Mouse (Mus musculus) gastrocnemius, adult 2 months (tissue): ENCODE data around the gene Sun1. TPM values are rescaled to one million over a fixed set of nuclear protein-coding genes. Genes with fewer than 3 reads are reported as not detected.

ENCODE experiments used
- DNase-seq: peaks from one replicate; pipeline ENCODE4 v3.0.0; 2022
- H3K27ac ChIP-seq: fragments of 200-600 bp; 2 replicates; pipeline ENCODE4 v1.8.1; 2022; ENCODE audit warnings: mild to moderate bottlenecking
- H3K4me3 ChIP-seq: fragments of 200-600 bp; 2 replicates; pipeline ENCODE4 v1.8.1; 2022; ENCODE audit warnings: mild to moderate bottlenecking, moderate library complexity
- CTCF ChIP-seq: fragments of 200-600 bp; IDR thresholded peaks from 2 replicates; pipeline ENCODE4 v1.8.1; 2022; ENCODE audit warnings: antibody characterized with exemption, mild to moderate bottlenecking, moderate library complexity
- intact Hi-C: fragments of 180-260 bp; cut with DNase I; formaldehyde crosslinking; loops from one replicate; pipeline ENCODE4 v1.15.1; 2025
- long read RNA-seq, 2 experiments: library from polyadenylated mRNA; stranded (forward); transcript quantifications; one replicate each; pipeline ENCODE4 v2.0.0; 2021
- total RNA-seq, 2 experiments: library from RNA; stranded (reverse); gene quantifications; 2 replicates each; pipeline ENCODE4 v1.2.3; 2021

The Sun1 gene
- 10 to 100 TPM; 39.5 to 43.3 TPM for total RNA-seq
- long read RNA-seq, experiment 1, full-length matches to known transcripts = 42 of 99 reads
- long read RNA-seq, experiment 1, partial matches to known transcripts = 9 of 99 reads
- long read RNA-seq, experiment 1, other reads (novel, unspliced or antisense) = 48 of 99 reads
- long read RNA-seq, experiment 2, full-length matches to known transcripts = 40 of 105 reads
- long read RNA-seq, experiment 2, partial matches to known transcripts = 18 of 105 reads
- long read RNA-seq, experiment 2, other reads (novel, unspliced or antisense) = 47 of 105 reads

DNA sequence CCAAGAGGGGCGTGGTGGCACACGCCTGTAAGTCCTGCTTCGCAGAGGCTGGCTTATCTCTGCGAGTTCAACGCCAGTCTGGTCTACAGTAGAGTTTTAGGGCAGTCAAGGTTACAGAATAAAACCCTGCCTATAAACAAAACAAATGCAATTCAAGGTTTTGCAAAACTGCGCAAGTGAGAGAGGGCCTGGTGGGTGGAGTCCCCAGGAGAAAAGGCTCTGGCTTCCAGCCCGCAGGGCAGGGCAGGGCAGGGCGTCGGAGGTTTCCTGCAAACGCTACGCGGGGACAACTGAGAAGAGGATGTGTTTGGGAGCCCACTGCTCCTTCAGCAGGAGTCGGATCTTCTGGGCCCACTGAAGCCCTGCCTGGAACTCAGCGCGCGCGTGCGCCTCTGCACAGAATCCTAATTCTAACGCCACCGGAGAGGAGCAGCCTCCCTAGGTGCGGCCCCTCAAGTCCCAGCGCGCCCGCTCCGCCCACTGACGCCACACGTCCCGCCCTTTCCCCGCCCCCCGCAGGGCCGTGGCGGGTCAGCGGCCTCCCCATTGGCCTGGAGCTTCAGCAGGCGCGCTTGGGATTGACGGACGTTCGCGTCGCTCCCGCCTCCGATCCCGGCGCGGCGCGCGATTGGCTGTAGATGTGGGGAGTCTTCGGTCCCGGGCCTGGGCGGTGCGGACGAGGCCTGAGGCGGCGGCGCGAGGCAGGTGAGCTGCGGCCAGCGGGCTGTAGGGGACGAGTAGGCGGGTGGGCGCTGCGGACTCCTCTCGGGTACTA, at the start of gene Sun1:
Sun1 (plus strand) TSS at position 643 of the 775 bp plus-strand sequence.
- H3K27ac ChIP-seq = peak within 1 kb of the TSS; percentile 97
- intact Hi-C loops = loop anchor here (5.0 kb wide), 1 partner anchor 52 kb away; the partner anchor contains the start of gene Get4
- DNase-seq = peak; percentile 99
- H3K4me3 ChIP-seq = peak within 1 kb of the TSS; percentile 98
- TF ChIP-seq CTCF = no peak

DNA sequence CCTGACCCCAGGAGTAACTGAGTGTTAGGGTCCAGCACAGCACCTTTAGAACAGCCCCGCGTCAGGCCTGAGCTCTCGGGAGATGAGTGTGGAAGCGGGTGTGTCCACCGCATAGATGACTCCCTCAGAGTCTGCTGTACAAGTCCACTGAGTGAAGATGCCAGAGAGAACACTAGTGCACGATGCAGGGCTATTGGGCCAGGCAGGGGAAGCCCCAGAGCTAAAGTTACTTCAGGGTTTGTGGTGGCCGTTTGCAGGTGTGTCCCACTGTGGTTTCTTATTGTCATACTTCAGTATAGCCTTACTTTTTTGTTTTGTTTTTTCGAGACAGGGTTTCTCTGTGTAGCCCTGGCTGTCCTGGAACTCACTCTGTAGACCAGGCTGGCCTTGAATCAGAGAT, 39.5 kb upstream of the Sun1 start:
- Histone ChIP-seq H3K27ac (no peak overlapping the region), H3K4me3 (no peak overlapping the region)
- intact Hi-C loops = no loop called here
- DNase-seq = no peak
- TF ChIP-seq CTCF = no peak

DNA sequence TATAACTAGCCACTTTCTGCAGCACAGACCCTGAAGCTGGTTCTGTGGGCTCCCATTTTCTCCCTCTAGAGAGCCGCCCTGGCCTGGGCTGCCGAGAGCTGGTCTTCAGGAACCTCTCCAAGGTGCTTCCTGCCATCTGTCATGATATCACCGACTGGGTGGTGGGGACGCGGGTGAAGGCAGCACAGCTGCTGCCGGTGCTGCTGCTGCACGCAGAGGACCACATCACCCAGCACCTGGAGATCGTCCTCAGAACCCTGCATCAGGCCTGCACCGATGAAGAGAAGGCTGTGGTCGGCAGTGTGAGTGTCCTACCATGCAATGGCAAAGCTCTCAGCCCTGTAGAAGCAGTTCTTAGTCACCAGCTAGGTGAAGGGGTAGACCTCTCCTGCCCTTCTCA, 38.8 kb upstream of the Sun1 start:
- TF ChIP-seq CTCF = no peak
- intact Hi-C loops = no loop called here
- no peak overlapping the region for H3K27ac ChIP-seq
- H3K4me3 ChIP-seq = no peak overlapping the region
- no peak for DNase-seq

DNA sequence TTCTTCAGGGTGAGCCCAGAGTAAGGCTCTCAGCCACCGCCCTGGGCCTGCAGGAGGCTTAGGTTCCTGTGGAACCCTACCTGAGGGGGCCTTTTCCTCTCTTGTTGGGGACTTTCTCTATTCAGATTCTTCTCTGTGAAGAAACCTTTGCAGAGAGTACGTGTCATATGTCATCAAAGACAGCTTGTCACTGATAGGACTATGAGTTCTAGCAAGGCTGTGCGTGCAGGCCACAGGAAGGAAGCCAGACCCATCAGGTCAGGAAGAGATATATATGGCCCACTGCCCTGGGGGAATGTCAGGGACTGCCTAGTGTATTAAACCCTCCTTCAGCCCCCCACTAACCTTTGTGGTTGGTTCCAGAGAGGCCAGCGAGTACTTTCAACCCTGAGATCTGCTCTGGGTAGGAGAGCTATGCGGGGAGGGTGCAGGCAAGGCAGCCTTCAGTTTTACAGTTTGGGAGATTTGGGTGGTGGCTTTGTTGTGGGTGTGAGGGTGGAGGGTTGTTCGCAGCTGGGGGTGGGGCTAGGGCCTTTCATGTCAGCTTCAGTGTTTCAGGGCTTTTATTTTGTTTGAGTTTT, 33.6 kb upstream of the Sun1 start:
- H3K27ac ChIP-seq = no peak overlapping the region

DNA sequence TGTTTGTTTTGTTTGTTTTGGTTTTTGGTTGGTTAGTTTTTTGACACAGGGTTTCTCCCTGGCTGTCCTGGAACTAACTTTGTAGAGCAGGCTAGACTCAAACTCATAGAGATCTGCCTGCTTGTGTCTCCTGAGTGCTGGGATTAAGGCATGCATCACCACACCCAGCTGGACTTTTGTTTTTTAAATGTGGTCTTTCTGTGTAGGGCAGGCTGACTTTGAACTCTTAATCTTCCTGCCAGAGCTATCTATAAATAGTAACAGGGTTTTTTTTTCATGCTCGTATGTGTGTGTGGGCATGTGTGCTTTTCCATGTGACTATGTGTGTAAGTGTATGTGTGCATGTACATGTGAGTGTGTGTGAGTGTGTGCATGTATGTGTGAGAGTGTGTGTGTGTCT, 32.9 kb upstream of the Sun1 start:
- no peak for TF ChIP-seq CTCF
- Histone ChIP-seq H3K4me3 (no peak overlapping the region), H3K27ac (no peak overlapping the region)
- intact Hi-C loops = no loop called here
- DNase-seq = no peak

More for the DNA sequence above, 33.6 kb upstream of the Sun1 start:
- intact Hi-C loops = no loop called here
- no peak for DNase-seq
- no peak for TF ChIP-seq CTCF
- H3K4me3 ChIP-seq = no peak overlapping the region

DNA sequence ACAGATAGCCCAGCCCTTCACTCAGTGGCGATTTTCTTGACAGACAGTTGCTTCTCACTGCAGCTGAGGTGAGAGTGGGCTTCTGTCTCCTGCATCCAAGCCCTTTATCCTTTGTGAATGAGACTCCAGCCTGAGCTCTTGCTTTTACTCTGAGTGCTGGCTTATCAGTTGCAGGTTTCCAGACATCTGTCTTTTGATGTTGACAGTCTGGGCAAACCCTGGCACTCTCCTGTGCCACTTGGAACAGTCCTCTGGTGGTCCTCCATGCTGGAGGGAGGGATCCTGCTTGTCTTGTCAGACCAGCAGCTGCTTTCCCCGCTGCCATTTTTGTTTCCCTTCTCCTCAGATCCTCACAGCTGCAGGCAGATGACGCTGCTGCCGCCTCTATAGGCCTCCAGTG, 28.5 kb upstream of the Sun1 start:
- no peak for TF ChIP-seq CTCF
- H3K4me3 ChIP-seq = no peak overlapping the region
- no peak for DNase-seq
- intact Hi-C loops = loop anchor here (10.0 kb wide), 1 partner anchor 157 kb away; no protein-coding TSS in a partner anchor
- H3K27ac ChIP-seq = no peak overlapping the region

DNA sequence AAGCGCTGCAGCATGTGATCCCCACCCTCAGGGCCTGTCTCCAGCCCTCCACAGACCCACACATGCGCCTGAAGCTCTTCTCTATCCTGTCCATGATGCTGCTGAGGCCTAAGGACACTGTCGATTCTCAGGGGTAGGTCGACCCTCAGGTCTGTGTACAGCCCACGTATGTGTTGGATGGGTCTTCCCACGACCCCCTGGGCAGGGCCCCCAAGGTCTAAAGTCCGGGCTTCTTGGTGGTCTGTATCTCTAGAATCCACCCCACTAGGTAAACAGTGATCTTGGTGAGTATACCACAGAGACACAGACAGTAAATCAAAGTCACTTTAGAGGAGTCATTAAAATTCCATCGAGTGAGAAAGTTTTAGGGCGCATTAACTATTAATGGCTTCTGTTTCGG, 26.3 kb upstream of the Sun1 start:
- no peak overlapping the region for H3K4me3 ChIP-seq
- H3K27ac ChIP-seq = no peak overlapping the region
- no peak for DNase-seq
- TF ChIP-seq CTCF = no peak
- intact Hi-C loops = loop anchor here (10.0 kb wide), 1 partner anchor 159 kb away; no protein-coding TSS in a partner anchor

DNA sequence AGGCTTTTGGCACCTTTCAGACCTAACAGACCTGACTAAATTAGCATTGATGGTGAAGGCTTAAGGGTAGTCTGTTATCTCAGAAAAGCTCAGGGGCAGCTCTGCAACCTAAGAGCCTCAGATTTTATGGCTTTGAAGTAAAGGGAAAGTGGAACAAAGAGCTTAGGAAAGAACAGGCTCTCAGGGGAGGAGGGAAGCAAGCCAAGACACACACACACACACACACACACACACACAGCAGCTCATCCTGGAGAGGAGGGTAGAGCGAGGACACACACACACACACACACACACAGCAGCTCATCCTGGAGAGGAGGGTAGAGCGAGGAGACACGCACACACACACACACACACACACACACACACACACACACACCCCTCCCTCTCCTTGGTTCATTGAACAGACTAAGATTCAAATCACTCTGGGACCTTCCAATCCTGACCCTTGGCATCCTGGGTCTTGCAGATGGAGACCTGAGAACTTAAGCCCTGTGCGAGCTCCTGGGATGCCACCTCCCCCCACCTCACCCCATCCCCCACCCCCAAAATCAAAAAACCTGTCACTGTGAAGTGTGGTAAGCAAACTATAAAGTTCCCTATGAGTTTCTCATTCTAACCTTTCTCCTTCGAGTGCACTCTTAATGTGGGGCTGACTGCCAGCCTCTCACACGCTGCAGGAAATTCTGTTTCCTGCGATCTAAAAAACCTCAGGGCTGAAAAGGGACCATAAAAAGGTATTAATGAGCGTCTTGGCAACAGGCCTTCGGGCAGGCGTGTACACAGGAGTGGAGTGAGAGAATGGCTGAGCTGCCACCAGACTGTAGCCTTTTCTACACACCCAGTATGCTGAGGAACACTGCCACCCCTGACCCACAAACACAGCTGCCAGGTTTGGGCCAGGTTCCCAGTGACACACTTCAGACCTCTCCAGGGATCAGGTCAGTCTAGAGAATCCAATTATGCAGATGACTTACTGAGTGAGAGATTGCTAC, 25.6 kb upstream of the Sun1 start:
- DNase-seq = peak; percentile 72
- no peak overlapping the region for H3K27ac ChIP-seq

DNA sequence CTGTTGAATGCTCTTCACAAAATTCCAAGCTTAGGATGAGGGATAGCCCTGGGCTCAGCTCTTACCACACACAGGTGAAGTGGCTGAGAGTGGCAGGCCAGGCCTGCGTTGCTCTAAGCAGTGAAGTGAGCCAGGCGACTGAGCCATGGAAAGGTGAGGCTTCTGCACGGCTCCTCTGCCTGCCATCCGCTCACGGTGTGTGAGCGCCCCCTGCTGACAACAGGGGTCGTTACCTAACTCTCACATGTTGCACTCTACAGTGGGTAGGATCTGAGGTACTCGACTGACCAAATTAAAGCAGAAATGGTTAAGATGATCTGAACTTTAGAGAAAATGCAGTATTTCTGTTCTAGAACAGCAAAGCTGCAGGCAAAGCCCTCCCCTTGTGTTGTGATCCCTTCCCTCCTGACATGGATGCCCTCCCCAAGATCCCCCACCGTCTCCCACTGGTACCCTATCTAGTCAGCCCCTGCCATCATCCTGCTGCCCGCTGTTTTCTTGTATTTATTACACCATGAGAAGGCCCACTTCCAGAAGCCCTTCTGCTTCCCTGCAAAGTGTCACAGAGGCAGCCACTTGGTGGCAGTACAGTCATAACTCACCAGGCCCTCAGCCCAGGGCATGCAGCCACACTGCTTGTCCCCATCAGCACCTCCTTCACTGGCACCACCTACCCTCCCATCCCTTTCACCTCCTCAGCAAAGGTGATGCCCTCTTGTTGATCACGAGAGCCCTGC, 21.4 kb upstream of the Sun1 start:
- TF ChIP-seq CTCF = peak; percentile 87
- Histone ChIP-seq H3K27ac (peak overlapping the region; percentile 9; the same call in 1 of the 2 replicates), H3K4me3 (no peak overlapping the region)
- DNase-seq = peak; percentile 86
- intact Hi-C loops = loop anchor here (1.0 to 10.0 kb wide), 3 partner anchors 104 to 331 kb away; no protein-coding TSS in a partner anchor

More for the DNA sequence above, 25.6 kb upstream of the Sun1 start:
- intact Hi-C loops = loop anchor here (10.0 kb wide), 1 partner anchor 160 kb away; no protein-coding TSS in a partner anchor
- TF ChIP-seq CTCF = no peak
- H3K4me3 ChIP-seq = no peak overlapping the region

DNA sequence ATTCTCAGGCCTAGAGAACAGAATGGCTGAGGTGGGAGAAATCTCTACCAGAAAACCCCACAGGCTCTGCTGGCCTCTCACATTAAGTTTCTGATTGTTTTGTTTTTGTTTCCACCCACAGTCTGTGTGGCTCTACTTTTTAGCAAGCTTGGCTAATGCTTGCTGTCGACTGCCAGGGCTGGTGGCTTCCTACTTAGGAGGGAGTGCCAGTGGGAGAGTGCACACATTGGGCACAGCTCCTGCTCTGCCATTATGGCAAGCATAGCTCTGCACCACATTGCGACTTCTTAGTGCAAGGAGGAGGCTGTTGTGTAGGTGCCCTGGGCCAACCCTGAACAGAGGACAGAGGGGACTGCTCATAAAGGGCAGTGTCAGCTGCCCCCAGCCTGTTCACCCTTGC, 17.3 kb upstream of the Sun1 start:
- Histone ChIP-seq H3K27ac (no peak overlapping the region), H3K4me3 (no peak overlapping the region)
- no peak for TF ChIP-seq CTCF
- intact Hi-C loops = no loop called here
- no peak for DNase-seq

DNA sequence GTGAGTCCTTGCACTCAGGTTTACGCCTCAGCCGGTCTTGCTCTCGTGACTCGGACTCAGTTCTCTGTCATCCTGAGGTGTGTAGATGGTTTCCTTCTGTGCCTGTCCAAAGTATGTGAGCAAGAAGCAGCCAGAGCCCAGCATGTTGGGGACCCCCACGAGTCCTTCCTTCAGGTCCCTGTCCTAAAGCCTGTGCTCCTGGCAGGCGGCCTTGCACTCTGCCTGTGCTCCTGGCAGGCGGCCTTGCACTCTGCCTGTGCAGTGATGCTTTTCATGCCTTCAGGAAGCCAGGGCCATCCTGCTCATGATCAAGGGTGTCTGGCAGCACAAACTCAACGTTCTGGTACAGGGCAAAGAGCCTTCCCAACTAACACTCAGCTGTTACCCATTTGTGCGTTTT, 16.8 kb upstream of the Sun1 start:
- no peak for TF ChIP-seq CTCF
- Histone ChIP-seq H3K4me3 (no peak overlapping the region), H3K27ac (no peak overlapping the region)
- DNase-seq = no peak
- intact Hi-C loops = no loop called here
